Mouse (Mus musculus) hindbrain, embryonic 11.5 days (tissue): ENCODE data around the gene Ajm1. TPM values are rescaled to one million over a fixed set of nuclear protein-coding genes. Genes with fewer than 3 reads are reported as not detected.

Source experiments
- ATAC-seq: fragments of 200-750 bp; cut with Nextera tagmentation; 2 replicates; pipeline ENCODE4 v1.8.0; 2017; ENCODE audit warnings: mild to moderate bottlenecking, moderate TSS enrichment, moderate library complexity; ENCODE audit not compliant: low FRiP score
- DNase-seq: peaks from one replicate; pipeline ENCODE4 v3.0.0-alpha.2; 2015; ENCODE audit warnings: low spot score
- H3K27ac ChIP-seq: fragments of 300-500 bp; sonication (generic); 2 replicates; pipeline ENCODE4 v1.5.1; 2014; ENCODE audit warnings: mild to moderate bottlenecking, low read depth, low read length
- H3K27me3 ChIP-seq: fragments of 300-500 bp; sonication (generic); 2 replicates; pipeline ENCODE4 v1.6.1; 2014; ENCODE audit warnings: mild to moderate bottlenecking, low read length, moderate library complexity, mixed read lengths; ENCODE audit not compliant: control insufficient read depth, insufficient read depth
- H3K36me3 ChIP-seq: fragments of 300-500 bp; sonication (generic); 2 replicates; pipeline ENCODE4 v1.6.1; 2014; ENCODE audit warnings: mild to moderate bottlenecking, low read length, moderate library complexity, mixed read lengths; ENCODE audit not compliant: control insufficient read depth, insufficient read depth
- H3K4me1 ChIP-seq: fragments of 300-500 bp; sonication (generic); replicated peaks from 2 replicates; pipeline ENCODE4 v1.6.1; 2014; ENCODE audit warnings: low read length, mixed read lengths; ENCODE audit not compliant: control insufficient read depth, insufficient read depth
- H3K4me2 ChIP-seq: fragments of 300-500 bp; sonication (generic); replicated peaks from 2 replicates; pipeline ENCODE4 v1.6.1; 2014; ENCODE audit warnings: mild to moderate bottlenecking, low read depth, low read length
- H3K4me3 ChIP-seq: fragments of 300-500 bp; sonication (generic); 2 replicates; pipeline ENCODE4 v1.5.1; 2014; ENCODE audit warnings: low read depth, low read length
- H3K9ac ChIP-seq: fragments of 300-500 bp; sonication (generic); 2 replicates; pipeline ENCODE4 v1.6.1; 2014; ENCODE audit warnings: low read depth, low read length
- H3K9me3 ChIP-seq: fragments of 300-500 bp; sonication (generic); 2 replicates; pipeline ENCODE4 v1.6.1; 2016; ENCODE audit warnings: low read length; ENCODE audit not compliant: control insufficient read depth
- WGBS: fragments of 180-500 bp; shearing (Covaris S2); extraction: QIAGEN DNeasy Blood & Tissue Kit; methylation state at CpG from one replicate; pipeline ENCODE4 v1.1.7; 2014; 5-methylcytosine and 5-hydroxymethylcytosine counted together
- polyA plus RNA-seq: library from polyadenylated mRNA; unstranded; fragments of >200 nt; fragmentation: Nextera tagmentation; extraction: Ambion mirVana; gene quantifications from 2 replicates; pipeline ENCODE4 v1.2.1, GENCODE M21; 2014

The Ajm1 gene
- polyA plus RNA-seq, 1 experiment from 2014 or later: 0.59 TPM

DNA sequence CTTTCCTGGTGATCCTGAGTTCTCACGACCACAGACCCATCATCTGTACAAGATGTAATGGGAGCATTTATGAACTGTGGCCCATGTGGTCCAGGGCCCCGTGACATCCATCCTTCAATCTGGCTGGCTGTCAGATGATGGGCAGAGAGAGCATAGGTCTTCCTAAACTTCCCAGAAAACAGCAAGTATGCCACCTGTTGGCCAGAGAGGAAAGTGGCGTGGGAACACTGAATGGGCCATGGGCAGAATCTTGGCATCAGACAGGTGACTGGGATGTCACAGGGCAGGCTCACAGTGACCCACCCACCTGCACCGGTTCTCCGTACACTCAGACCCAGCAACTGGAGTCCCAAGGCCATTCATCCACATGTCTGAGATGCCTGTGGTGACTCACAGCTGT, 30.4 kb downstream of the Ajm1 start:
- no peaks in the 10 kb centered on the region for H3K9me3 ChIP-seq
- WGBS: 27% methylated on average over 5 of the region's 5 CpGs
- peak; percentile 41 for DNase-seq
- H3K4me2 ChIP-seq: no peak overlapping the region
- H3K4me3 ChIP-seq: no peak overlapping the region
- no peak for ATAC-seq
- H3K4me1 ChIP-seq: no peaks in the 10 kb centered on the region
- no peaks in the 10 kb centered on the region for H3K36me3 ChIP-seq
- no peak overlapping the region for H3K9ac ChIP-seq
- H3K27me3 ChIP-seq: no peaks in the 10 kb centered on the region
- H3K27ac ChIP-seq: no peak overlapping the region

DNA sequence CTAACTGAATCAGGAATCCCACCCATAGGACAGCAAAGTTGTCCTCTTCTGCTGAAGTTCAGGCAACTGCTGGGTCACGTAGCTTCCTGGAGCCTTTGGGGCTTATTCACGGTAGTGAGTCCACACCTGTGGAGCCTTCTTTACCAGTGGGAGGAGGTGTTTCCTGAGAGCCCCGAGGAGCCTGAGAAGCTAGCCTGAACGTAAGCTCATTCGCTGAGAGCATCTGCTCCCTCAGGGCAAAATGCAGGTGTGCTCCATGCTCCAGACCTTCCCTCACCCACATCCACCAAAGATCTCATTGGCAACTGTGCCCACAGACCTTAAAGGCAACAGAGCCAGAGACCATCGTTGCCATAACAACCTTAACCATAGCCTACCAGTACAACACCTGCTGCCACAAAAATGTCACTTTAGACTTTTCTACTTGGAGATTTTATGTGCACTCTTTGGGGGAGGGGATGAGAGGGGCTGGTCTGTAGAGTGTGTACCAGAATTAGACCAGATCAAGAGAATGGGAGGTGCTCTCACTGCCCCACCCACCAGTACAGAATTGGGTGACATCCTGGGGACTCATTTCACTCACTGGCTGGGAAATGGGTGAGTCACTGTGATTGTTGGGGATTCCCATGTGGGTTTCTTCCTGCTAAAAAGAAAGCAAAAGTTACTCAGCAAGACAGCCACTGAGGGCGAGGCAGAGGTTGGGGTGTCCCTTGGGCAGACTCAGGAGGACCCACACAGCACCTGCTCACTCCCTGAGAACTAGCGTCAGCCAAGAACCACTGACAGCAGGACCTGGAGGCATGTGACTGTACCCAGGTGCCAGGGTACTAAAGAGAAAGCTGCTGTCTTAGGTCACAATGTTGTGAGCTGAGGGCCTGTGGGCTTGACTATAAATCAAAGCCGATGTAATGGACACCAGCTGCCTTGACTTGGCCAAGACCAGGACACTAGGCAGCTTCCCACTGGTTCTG, 32.3 kb downstream of the Ajm1 start:
- Histone ChIP-seq H3K4me2 (no peak overlapping the region), H3K36me3 (no peaks in the 10 kb centered on the region), H3K9ac (no peak overlapping the region), H3K27me3 (no peaks in the 10 kb centered on the region), H3K27ac (no peak overlapping the region), H3K9me3 (no peaks in the 10 kb centered on the region), H3K4me3 (no peak overlapping the region), H3K4me1 (no peaks in the 10 kb centered on the region)
- 82% methylated on average over 9 of the region's 9 CpGs for WGBS
- no peak for DNase-seq
- no peak for ATAC-seq

DNA sequence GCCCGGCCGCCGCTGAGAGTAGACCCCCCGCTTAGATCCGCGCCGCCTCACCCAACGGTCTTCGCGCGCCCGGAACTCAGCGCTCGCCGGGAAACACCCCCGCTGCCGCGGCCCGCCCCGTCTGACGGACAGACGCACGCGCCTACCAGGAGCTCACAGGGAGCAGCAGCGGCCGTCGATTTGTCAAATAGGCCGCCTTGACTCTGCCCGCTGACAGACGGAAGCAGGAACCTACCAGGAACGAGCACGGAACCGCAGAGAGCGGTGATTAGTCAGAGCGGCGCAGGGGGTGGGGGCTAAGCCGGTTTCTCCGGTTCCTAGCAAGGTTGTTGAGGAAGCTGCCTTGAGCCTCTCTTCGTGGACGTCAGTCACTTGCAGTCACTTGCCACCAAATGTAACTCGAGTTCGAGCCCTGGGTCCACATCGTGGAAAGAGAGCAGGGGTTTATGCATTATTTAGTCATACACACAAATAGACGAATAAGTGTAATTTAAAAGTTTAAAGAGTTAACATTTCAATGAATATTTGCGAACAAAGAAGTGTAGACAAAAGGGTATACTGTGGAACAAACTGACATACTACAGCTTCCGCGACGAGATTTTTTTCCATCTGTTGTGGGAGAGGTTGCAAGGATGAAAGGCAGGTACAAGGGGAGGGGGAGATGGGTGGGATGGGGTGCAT, 34.6 kb downstream of the Ajm1 start, which contains the start of gene Traf2:
Gene Traf2 (minus strand): TSS at position 130 of the 681 bp plus-strand sequence.
- H3K4me1 ChIP-seq: no peaks in the 10 kb centered on the region
- H3K36me3 ChIP-seq: no peaks in the 10 kb centered on the region
- no peaks in the 10 kb centered on the region for H3K9me3 ChIP-seq
- peak within 1 kb of the TSS; percentile 60 for H3K4me3 ChIP-seq
- H3K27me3 ChIP-seq: no peaks in the 10 kb centered on the region
- ATAC-seq: peak; percentile 99
- WGBS: 3% methylated on average over 43 of the region's 48 CpGs
- 0 out of 2 replicates have a peak within 1 kb of the TSS, but pooled peaks have one; percentile 33 for H3K27ac ChIP-seq
- DNase-seq: peak; percentile 97
- H3K9ac ChIP-seq: peak within 1 kb of the TSS; percentile 79
- H3K4me2 ChIP-seq: peak within 1 kb of the TSS; percentile 75

DNA sequence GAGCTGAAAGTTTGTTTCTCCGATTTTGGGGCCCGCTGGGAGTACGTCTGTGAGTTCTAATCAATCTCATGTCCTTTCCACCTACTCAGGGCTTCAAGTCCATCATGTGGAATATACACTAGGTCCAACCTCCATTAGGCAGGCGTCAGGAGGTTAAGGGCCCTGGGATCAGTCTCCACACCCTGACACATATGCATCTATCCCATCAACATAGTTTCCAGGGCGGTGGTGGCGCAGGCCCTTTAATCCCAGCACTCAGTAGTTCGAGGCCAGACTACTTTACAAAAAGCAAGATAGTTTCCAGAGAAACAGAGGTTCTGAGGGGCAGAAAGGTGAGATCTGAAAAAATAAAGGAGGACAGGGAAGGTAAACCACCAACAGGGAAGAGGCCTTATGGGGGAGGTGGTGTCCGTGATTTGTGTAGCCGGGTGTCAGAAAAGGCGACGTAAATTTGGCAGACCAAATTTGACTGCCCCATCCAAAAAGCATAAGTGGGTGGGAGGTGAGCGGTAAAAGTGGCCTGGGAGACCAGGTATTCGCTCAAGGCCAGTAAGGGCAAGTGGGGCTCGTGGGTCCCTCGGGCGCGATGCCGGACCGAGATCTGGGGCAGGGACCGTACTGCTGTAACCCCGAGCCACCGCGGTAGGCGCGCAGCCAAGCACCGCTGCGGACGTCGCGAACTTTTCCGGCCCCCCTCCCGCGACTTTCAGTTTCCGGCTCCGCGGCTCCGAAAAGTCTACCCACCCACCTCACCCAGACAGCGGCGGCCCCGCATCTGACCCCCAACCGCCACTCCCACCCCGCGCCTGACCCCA, 35.4 kb downstream of the Ajm1 start:
- no peaks in the 10 kb centered on the region for H3K36me3 ChIP-seq
- no peaks in the 10 kb centered on the region for H3K9me3 ChIP-seq
- H3K4me1 ChIP-seq: no peaks in the 10 kb centered on the region
- H3K4me2 ChIP-seq: peak overlapping the region; percentile 75
- H3K27me3 ChIP-seq: no peaks in the 10 kb centered on the region
- 11% methylated on average over 36 of the region's 43 CpGs for WGBS
- DNase-seq (no peak), ATAC-seq (peak; percentile 68)
- 0 out of 2 replicates have a peak overlapping the region, but pooled peaks have one; percentile 33 for H3K27ac ChIP-seq
- peak overlapping the region; percentile 60 for H3K4me3 ChIP-seq
- peak overlapping the region; percentile 79 for H3K9ac ChIP-seq

DNA sequence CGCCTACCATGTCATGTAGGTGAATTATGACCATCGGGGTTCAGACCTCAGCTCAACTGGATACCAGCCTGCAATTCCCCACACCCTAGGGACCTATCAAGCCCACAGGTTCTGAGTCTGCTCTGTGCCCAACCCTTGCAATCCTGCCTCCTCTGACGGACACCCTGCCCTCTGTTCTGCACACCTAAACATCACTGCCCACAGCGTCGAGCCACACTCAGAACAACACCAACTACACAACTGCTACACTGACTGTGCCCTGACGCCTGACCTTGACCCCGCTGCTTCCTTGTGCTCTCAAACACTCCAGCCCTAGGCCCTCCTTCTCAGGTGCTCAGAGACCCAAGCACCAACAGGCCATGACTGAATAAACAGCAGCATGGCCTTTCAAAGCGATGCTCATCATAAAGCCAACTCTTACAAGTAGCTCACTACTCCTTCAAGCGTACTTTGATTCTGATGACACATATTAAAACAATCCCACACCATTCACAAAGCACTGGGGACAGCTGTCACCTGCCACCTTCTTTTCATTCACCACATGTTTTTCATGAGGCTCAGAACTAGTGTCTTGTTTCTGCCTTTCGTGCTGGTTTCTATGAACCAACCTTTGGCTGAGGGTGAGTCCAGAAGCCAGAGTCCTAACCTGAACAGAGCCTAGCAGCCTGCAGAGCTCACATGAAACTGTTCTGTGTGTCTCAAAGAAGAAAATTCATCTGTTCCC, 39.8 kb downstream of the Ajm1 start:
- H3K9me3 ChIP-seq: no peaks in the 10 kb centered on the region
- H3K9ac ChIP-seq: no peak overlapping the region
- H3K36me3 ChIP-seq: no peaks in the 10 kb centered on the region
- no peak overlapping the region for H3K4me3 ChIP-seq
- no peak overlapping the region for H3K4me2 ChIP-seq
- WGBS: 87% methylated on average over 10 of the region's 10 CpGs
- DNase-seq: no peak
- ATAC-seq: no peak
- no peaks in the 10 kb centered on the region for H3K4me1 ChIP-seq
- H3K27me3 ChIP-seq: no peaks in the 10 kb centered on the region
- no peak overlapping the region for H3K27ac ChIP-seq

DNA sequence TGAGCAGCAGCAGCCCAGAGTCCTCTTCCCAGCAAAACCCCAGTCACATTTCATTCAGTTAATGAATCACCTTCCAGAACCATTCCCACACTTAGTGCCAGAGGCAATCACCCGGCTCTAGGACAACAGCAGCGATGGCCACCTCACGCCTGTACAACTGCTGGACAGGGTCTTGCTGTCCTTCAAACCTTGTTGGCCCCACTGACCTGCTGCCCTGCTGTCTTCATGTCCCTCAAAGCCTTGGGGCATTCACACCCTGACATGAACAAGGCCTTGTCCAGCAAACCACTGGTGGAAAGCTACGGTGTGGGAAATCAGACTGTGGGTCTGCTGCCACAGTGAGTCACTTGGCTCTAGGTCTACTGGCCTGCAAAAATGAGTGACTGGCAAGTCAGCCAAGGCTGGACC, 41.0 kb downstream of the Ajm1 start:
- 89% methylated on average over 4 of the region's 4 CpGs for WGBS
- H3K4me2 ChIP-seq: no peak overlapping the region

DNA sequence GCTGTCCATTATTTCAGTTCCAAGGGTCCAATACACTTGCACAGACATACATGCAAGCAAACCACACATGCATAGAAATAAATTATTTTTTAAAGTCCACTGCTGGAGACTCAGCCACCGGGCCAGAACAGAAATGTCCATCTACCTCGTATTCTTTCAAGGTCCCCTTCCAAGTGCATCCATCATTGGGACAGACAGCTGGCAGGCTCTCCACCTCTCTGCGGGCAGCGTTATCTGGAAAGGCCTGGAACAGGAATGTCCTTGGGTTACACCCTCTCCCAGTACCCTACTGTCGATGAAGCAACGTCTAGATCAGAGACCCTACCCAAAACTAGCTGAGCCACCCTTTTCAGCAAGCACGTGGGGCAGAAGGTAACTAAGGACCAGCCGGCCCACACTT, 45.0 kb downstream of the Ajm1 start:
- H3K4me2 ChIP-seq: no peak overlapping the region
- no peak for ATAC-seq
- no peaks in the 10 kb centered on the region for H3K36me3 ChIP-seq
- WGBS: 94% methylated on average over 8 of the region's 8 CpGs
- H3K4me3 ChIP-seq: no peak overlapping the region
- H3K9ac ChIP-seq: no peak overlapping the region
- H3K9me3 ChIP-seq: no peaks in the 10 kb centered on the region
- DNase-seq: no peak
- no peak overlapping the region for H3K27ac ChIP-seq
- no peaks in the 10 kb centered on the region for H3K4me1 ChIP-seq
- no peaks in the 10 kb centered on the region for H3K27me3 ChIP-seq

More for the DNA sequence above, 41.0 kb downstream of the Ajm1 start:
- ATAC-seq: no peak
- Histone ChIP-seq H3K27ac (no peak overlapping the region), H3K4me1 (no peaks in the 10 kb centered on the region), H3K4me3 (no peak overlapping the region), H3K9ac (no peak overlapping the region), H3K27me3 (no peaks in the 10 kb centered on the region), H3K9me3 (no peaks in the 10 kb centered on the region), H3K36me3 (no peaks in the 10 kb centered on the region)
- no peak for DNase-seq

DNA sequence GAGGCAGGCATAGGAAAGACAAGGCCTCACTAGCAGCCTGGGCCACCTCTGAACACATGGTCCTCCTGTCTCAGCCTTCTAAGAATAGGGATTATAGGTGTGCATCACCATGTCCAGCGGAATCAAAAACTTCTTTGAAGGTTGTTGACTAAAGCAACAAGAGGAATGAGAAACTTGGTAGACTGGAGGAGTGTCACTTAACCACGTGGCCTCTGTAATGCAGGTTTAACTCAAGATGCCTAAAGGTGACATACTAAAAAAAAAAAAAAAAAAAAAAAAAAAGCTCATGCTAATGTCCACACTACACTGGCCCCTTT, 46.7 kb downstream of the Ajm1 start:
- Histone ChIP-seq H3K27ac (no peak overlapping the region), H3K27me3 (no peaks in the 10 kb centered on the region), H3K4me1 (no peaks in the 10 kb centered on the region), H3K36me3 (peaks cover 3% of the 10 kb centered on the region; the same call in 1 of the 2 replicates), H3K4me2 (no peak overlapping the region), H3K9me3 (no peaks in the 10 kb centered on the region), H3K9ac (no peak overlapping the region), H3K4me3 (no peak overlapping the region)
- ATAC-seq (no peak), DNase-seq (no peak)
- 93% methylated on average over 2 of the region's 2 CpGs for WGBS
